Mouse (Mus musculus): ENCODE results near the gene Gpr132. TPM values are rescaled to one million over a fixed set of nuclear protein-coding genes. Genes with fewer than 3 reads are reported as not detected.

Gene Gpr132
- polyA plus RNA-seq (2012; rRNA removed) = 0.87 and 2.0 TPM in 2 replicates

GRCm38 (mm10) chr12:112868178-112869087, at the start of gene Gpr132:
Gene Gpr132 (minus strand): TSS chr12:112868228.

GRCm38 (mm10) chr12:112829244-112829864, 38.7 kb downstream of the Gpr132 start, which contains the start of gene Cdca4:
Gene Cdca4 (minus strand): TSS chr12:112829423.

GRCm38 (mm10) chr12:112808587-112809364, 59.3 kb downstream of the Gpr132 start, which contains the start of gene Clba1:
Gene Clba1 (plus strand): TSS chr12:112808937.

GRCm38 (mm10) chr12:112801864-112802846, 65.9 kb downstream of the Gpr132 start, which contains the start of gene Ahnak2:
Gene Ahnak2 (minus strand): TSS chr12:112802657.

Other genes with a start within 250 kb of the Gpr132 start
- gene Adssl1, start 248.2 kb downstream of the Gpr132 start, polyA plus RNA-seq (2012; rRNA removed) = 7.7 and 16.7 TPM in 2 replicates
- 16.5 and 24.7 TPM in 2 replicates for gene Siva1, start 223.5 kb downstream of the Gpr132 start, polyA plus RNA-seq (2012; rRNA removed)
- gene Akt1, start 193.3 kb downstream of the Gpr132 start, polyA plus RNA-seq (2012; rRNA removed) = 108 and 117 TPM in 2 replicates
- gene Zbtb42, start 189.4 kb downstream of the Gpr132 start, polyA plus RNA-seq (2012; rRNA removed) = 19.5 and 22.8 TPM in 2 replicates
- 53.4 and 62.7 TPM in 2 replicates for gene Cep170b, start 147.8 kb downstream of the Gpr132 start, polyA plus RNA-seq (2012; rRNA removed)
- gene Pld4, start 107.6 kb downstream of the Gpr132 start, polyA plus RNA-seq (2012; rRNA removed) = 8.0 and 11.8 TPM in 2 replicates
- gene Ahnak2, start 65.6 kb downstream of the Gpr132 start, polyA plus RNA-seq (2012; rRNA removed) = 4.8 and 6.8 TPM in 2 replicates
- 5.3 and 9.1 TPM in 2 replicates for gene Clba1, start 59.3 kb downstream of the Gpr132 start, polyA plus RNA-seq (2012; rRNA removed)
- gene Cdca4, start 38.8 kb downstream of the Gpr132 start, polyA plus RNA-seq (2012; rRNA removed) = 11.5 and 11.9 TPM in 2 replicates
- 15.0 and 24.3 TPM in 2 replicates for gene Jag2, start 61.5 kb upstream of the Gpr132 start, polyA plus RNA-seq (2012; rRNA removed)
- gene Nudt14, start 73.9 kb upstream of the Gpr132 start, polyA plus RNA-seq (2012; rRNA removed) = 28.5 and 33.8 TPM in 2 replicates
- 38.8 and 132 TPM in 2 replicates for gene Btbd6, start 108.3 kb upstream of the Gpr132 start, polyA plus RNA-seq (2012; rRNA removed)
- gene Brf1, start 132.5 kb upstream of the Gpr132 start, polyA plus RNA-seq (2012; rRNA removed) = 16.7 and 28.0 TPM in 2 replicates
- gene Pacs2, start 146.3 kb upstream of the Gpr132 start, polyA plus RNA-seq (2012; rRNA removed) = 15.7 and 17.0 TPM in 2 replicates
- gene Tex22, start 206.3 kb upstream of the Gpr132 start, polyA plus RNA-seq (2012; rRNA removed) = 0.35 TPM in 2 replicates
- 27.7 and 29.8 TPM in 2 replicates for gene Mta1, start 230.1 kb upstream of the Gpr132 start, polyA plus RNA-seq (2012; rRNA removed)

Measured in stomach, adult 2 months (tissue).